Mouse (Mus musculus): Measurements from ENCODE around the gene Agtr1b. TPM values are rescaled to one million over a fixed set of nuclear protein-coding genes. Genes with fewer than 3 reads are reported as not detected.

Agtr1b gene
- total and polyA plus RNA-seq, 3 experiments = not detected

DNA sequence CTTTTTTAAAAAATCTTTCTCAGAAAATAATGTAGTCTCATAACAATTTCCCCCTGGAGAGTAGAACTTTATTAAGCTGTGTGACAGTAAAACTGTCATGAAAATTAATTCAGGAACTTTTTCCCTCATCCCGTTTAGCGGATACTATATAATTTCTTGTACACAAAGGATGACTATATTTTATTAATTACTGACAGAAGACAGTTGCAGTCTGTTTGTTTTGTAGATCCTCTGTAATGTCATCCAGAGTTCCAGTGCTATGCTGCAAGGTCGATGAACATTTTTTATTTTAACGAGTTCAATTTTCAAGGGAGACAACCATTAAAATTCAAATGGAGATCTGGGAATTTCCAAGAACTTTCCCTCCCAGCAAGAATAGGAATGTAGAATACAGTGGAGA lies 57.8 kb downstream of the Agtr1b start:
- Histone ChIP-seq H3K36me3 (ENCODE audit: control insufficient read depth, insufficient read depth, low read length) (no peaks in the 10 kb centered on the region), H3K4me1 (ENCODE audit: control insufficient read depth, insufficient read depth, low read length) (no peaks in the 10 kb centered on the region), H3K27me3 (ENCODE audit: control insufficient read depth, insufficient read depth, low read length) (no peaks in the 10 kb centered on the region), H3K27ac (no peak overlapping the region), H3K4me3 (no peak overlapping the region), H3K9ac (ENCODE audit: low read depth, low read length) (no peak overlapping the region), H3K79me2 (replicated peaks; ENCODE audit: control insufficient read depth, insufficient read depth, low read length) (no peaks in the 10 kb centered on the region)
- no peak for DNase-seq
- 88% methylated on average over 4 of the region's 4 CpGs for WGBS
- TF ChIP-seq CTCF (IDR thresholded peaks at IDR 0.05) (no peak), EP300 (IDR thresholded peaks at IDR 0.05; ENCODE audit: insufficient read depth, low read depth, low read length) (no peak), POLR2A (IDR thresholded peaks at IDR 0.05; ENCODE audit: insufficient read depth, low read depth, low read length) (no peak)
- intact Hi-C loops (cut with DNase I) = no loop called here

DNA sequence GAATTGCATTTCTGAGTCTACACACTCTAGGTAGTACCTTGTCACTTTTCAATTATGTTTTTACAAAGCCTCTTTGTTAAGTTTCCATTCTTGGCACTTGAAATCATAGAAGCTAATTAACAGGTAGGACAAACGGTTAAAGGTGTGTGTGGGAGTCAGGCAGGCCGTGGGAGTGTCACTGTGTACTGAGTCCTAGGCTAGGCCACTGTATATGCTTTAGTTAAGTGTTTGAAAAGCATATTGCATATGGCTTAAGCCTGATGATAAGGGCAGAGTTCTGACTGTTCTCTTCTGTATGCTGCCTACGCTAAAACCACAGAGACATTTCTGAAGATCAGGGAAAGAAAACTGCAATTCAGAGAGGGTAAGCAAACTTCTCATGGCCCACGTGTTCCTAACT lies 59.7 kb downstream of the Agtr1b start:
- no peaks in the 10 kb centered on the region for H3K4me1 ChIP-seq (ENCODE audit: control insufficient read depth, insufficient read depth, low read length)
- H3K27me3 ChIP-seq (ENCODE audit: control insufficient read depth, insufficient read depth, low read length) = no peaks in the 10 kb centered on the region
- no peaks in the 10 kb centered on the region for H3K36me3 ChIP-seq (ENCODE audit: control insufficient read depth, insufficient read depth, low read length)
- no peak overlapping the region for H3K27ac ChIP-seq
- no peak for TF ChIP-seq POLR2A (IDR thresholded peaks at IDR 0.05; ENCODE audit: insufficient read depth, low read depth, low read length)
- no peak for TF ChIP-seq CTCF (IDR thresholded peaks at IDR 0.05)
- no peak for TF ChIP-seq EP300 (IDR thresholded peaks at IDR 0.05; ENCODE audit: insufficient read depth, low read depth, low read length)
- 71% methylated on average over 4 of the region's 4 CpGs for WGBS
- no peak for DNase-seq
- no peak overlapping the region for H3K4me3 ChIP-seq
- no peaks in the 10 kb centered on the region for H3K79me2 ChIP-seq (replicated peaks; ENCODE audit: control insufficient read depth, insufficient read depth, low read length)
- intact Hi-C loops (cut with DNase I) = no loop called here
- no peak overlapping the region for H3K9ac ChIP-seq (ENCODE audit: low read depth, low read length)

DNA sequence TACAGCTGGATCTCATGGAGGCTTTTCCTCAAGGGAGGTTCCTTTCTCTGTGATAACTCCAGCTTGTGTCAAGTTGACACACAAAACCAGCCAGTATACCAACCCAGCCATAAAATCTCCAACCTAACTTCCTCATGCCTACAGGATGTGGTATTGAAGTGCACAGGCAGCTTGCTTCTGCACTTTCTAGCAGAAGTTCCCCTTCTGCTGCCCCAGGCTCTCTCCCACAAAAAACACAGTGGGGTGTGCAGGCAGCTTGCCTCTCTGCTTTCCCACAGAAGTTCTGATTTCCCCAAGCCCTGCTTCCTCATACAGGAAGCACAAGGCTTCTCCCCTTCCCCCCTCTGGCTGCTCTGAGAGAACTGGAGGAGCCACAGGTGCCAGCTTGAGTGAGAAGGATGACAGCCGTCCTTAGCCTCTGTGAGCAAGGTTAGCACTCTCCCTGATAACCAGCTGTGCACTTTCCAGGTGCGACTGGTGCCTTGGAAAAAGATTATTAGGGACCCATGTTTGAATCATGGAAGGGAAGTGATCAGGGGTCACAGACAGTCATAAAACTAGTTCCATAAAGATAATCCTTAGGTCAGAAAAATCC lies 62.1 kb downstream of the Agtr1b start:
- intact Hi-C loops (cut with DNase I) = no loop called here
- H3K79me2 ChIP-seq (replicated peaks; ENCODE audit: control insufficient read depth, insufficient read depth, low read length) = no peaks in the 10 kb centered on the region
- WGBS = 41% methylated on average over 2 of the region's 2 CpGs
- DNase-seq = peak in 1 of 2 experiments; percentile 51
- H3K4me1 ChIP-seq (ENCODE audit: control insufficient read depth, insufficient read depth, low read length) = no peaks in the 10 kb centered on the region
- no peak overlapping the region for H3K9ac ChIP-seq (ENCODE audit: low read depth, low read length)
- TF ChIP-seq EP300 (IDR thresholded peaks at IDR 0.05; ENCODE audit: insufficient read depth, low read depth, low read length) (no peak), POLR2A (IDR thresholded peaks at IDR 0.05; ENCODE audit: insufficient read depth, low read depth, low read length) (no peak), CTCF (IDR thresholded peaks at IDR 0.05) (no peak)
- H3K36me3 ChIP-seq (ENCODE audit: control insufficient read depth, insufficient read depth, low read length) = no peaks in the 10 kb centered on the region
- no peak overlapping the region for H3K27ac ChIP-seq
- no peak overlapping the region for H3K4me3 ChIP-seq
- H3K27me3 ChIP-seq (ENCODE audit: control insufficient read depth, insufficient read depth, low read length) = no peaks in the 10 kb centered on the region

DNA sequence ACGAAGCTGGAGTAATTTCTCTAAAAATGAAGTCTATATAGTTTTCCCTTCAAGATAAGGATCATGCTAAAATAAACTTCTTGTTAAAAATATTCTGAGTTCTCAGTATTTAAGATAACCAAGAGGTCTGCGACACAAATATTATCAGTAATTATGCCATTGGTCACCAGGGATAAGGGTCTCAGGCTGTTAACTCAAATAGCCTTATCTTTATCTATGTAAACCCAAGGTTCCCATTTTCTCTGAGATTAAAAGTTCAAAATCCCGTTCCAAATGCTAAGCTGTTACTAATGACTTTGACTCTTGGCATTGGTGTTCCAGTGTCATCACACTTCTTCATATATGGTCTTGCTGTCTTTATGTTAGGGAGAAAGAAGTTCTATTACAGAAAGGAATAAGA lies 71.4 kb downstream of the Agtr1b start:
- WGBS = 42% methylated on average over 3 of the region's 3 CpGs

DNA sequence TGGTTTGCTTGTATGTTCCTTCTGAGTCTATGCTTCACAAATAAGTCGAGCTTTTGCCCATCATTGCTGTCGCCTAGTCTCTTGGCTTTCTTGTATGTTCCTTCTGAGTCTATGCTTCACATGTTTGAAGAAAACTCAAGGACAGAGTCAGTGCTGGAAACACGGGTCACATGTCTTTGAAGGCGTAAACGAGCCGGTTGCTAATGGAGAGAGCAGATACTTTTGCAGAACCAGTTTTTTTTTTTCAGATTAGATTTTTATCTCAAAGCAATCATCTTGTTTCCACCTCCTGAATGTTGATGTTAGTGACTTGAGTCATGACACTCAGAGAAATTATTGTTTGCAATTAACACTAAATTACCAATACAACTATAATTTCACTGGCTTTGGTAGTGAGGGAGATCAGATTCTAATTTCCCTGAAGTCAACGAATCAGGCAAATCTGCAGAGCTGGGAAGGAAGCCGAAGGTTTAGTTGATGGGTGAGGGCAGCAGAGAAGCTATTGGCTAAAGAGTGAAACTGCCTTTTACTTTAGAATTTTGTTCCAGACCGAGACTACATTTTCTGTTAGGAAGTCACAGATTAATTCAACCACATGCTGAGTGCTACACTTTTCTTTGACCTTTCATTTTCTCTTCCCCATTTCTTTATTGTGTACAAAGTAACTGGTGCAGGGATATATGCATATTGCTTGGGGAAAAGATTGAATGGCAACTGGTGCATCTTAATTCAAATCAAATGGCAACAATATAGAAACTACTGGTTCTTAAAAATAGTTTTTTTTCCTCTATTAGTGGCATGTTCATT lies 72.2 kb downstream of the Agtr1b start:
- intact Hi-C loops (cut with DNase I) = no loop called here
- H3K27ac ChIP-seq = no peak overlapping the region
- H3K36me3 ChIP-seq (ENCODE audit: control insufficient read depth, insufficient read depth, low read length) = no peaks in the 10 kb centered on the region
- DNase-seq = no peak
- no peak overlapping the region for H3K9ac ChIP-seq (ENCODE audit: low read depth, low read length)
- H3K27me3 ChIP-seq (ENCODE audit: control insufficient read depth, insufficient read depth, low read length) = no peaks in the 10 kb centered on the region
- no peak overlapping the region for H3K4me3 ChIP-seq
- 75% methylated on average over 9 of the region's 9 CpGs for WGBS
- H3K79me2 ChIP-seq (replicated peaks; ENCODE audit: control insufficient read depth, insufficient read depth, low read length) = no peaks in the 10 kb centered on the region
- TF ChIP-seq EP300 (IDR thresholded peaks at IDR 0.05; ENCODE audit: insufficient read depth, low read depth, low read length) (no peak), CTCF (IDR thresholded peaks at IDR 0.05) (no peak), POLR2A (IDR thresholded peaks at IDR 0.05; ENCODE audit: insufficient read depth, low read depth, low read length) (no peak)
- no peaks in the 10 kb centered on the region for H3K4me1 ChIP-seq (ENCODE audit: control insufficient read depth, insufficient read depth, low read length)

More for the DNA sequence above, 71.4 kb downstream of the Agtr1b start:
- no peak overlapping the region for H3K4me3 ChIP-seq
- H3K9ac ChIP-seq (ENCODE audit: low read depth, low read length) = no peak overlapping the region
- no peak for DNase-seq
- H3K36me3 ChIP-seq (ENCODE audit: control insufficient read depth, insufficient read depth, low read length) = no peaks in the 10 kb centered on the region
- intact Hi-C loops (cut with DNase I) = no loop called here
- no peak for TF ChIP-seq CTCF (IDR thresholded peaks at IDR 0.05)
- TF ChIP-seq EP300 (IDR thresholded peaks at IDR 0.05; ENCODE audit: insufficient read depth, low read depth, low read length) = no peak
- TF ChIP-seq POLR2A (IDR thresholded peaks at IDR 0.05; ENCODE audit: insufficient read depth, low read depth, low read length) = no peak
- no peaks in the 10 kb centered on the region for H3K4me1 ChIP-seq (ENCODE audit: control insufficient read depth, insufficient read depth, low read length)
- H3K27ac ChIP-seq = no peak overlapping the region
- no peaks in the 10 kb centered on the region for H3K27me3 ChIP-seq (ENCODE audit: control insufficient read depth, insufficient read depth, low read length)
- no peaks in the 10 kb centered on the region for H3K79me2 ChIP-seq (replicated peaks; ENCODE audit: control insufficient read depth, insufficient read depth, low read length)

DNA sequence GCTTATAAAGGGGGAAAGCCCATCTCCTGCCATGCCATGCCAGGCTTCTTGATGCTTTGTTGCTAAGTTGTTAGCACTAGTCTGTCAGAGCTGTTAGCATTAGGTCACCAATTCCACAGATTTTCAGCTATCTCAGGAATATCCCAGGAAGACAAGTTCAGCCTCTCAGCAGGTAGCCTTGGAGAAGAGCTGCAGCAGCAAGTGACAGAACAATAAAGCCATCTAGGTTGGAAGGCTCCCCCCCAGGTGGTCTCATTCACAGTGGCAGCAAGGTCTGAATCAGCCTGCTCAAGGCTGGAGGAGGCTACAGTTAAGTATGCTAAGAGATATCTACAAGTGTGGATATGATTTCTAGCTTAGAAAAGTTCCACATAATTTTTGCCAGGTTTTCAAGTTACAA lies 75.6 kb downstream of the Agtr1b start:
- intact Hi-C loops (cut with DNase I) = no loop called here
- DNase-seq = no peak
- no peak overlapping the region for H3K9ac ChIP-seq (ENCODE audit: low read depth, low read length)
- no peaks in the 10 kb centered on the region for H3K36me3 ChIP-seq (ENCODE audit: control insufficient read depth, insufficient read depth, low read length)
- no peaks in the 10 kb centered on the region for H3K4me1 ChIP-seq (ENCODE audit: control insufficient read depth, insufficient read depth, low read length)
- no peak overlapping the region for H3K27ac ChIP-seq
- TF ChIP-seq POLR2A (IDR thresholded peaks at IDR 0.05; ENCODE audit: insufficient read depth, low read depth, low read length) = no peak
- no peak for TF ChIP-seq CTCF (IDR thresholded peaks at IDR 0.05)
- TF ChIP-seq EP300 (IDR thresholded peaks at IDR 0.05; ENCODE audit: insufficient read depth, low read depth, low read length) = no peak
- no peak overlapping the region for H3K4me3 ChIP-seq
- no peaks in the 10 kb centered on the region for H3K79me2 ChIP-seq (replicated peaks; ENCODE audit: control insufficient read depth, insufficient read depth, low read length)
- no peaks in the 10 kb centered on the region for H3K27me3 ChIP-seq (ENCODE audit: control insufficient read depth, insufficient read depth, low read length)
